Mouse (Mus musculus): ENCODE measurements around the gene Slc5a10. TPM values are rescaled to one million over a fixed set of nuclear protein-coding genes. Genes with fewer than 3 reads are reported as not detected.

The Slc5a10 gene
- polyA plus RNA-seq, 1 experiment, result 0.27 TPM

GRCm38 (mm10) chr11:61647956-61648748 is 72.5 kb downstream of the Slc5a10 start:
- TF ChIP-seq CTCF (IDR thresholded peaks at IDR 0.05; ENCODE audit: borderline replicate concordance, control insufficient read depth, extremely low read depth, insufficient read depth, low read length, poor library complexity) (no peak), POLR2A (IDR thresholded peaks at IDR 0.05; ENCODE audit: control insufficient read depth, extremely low read depth, insufficient read depth, low read length, poor library complexity) (no peak)
- no peaks in the 10 kb centered on the region for H3K36me3 ChIP-seq (ENCODE audit: control insufficient read depth, insufficient read depth, low read length)
- no peaks in the 10 kb centered on the region for H3K27me3 ChIP-seq (ENCODE audit: control insufficient read depth, insufficient read depth, low read length)
- no peak for DNase-seq
- peaks cover 47% of the 10 kb centered on the region for H3K4me1 ChIP-seq (replicated peaks; ENCODE audit: control insufficient read depth, insufficient read depth, low read length)
- 38% methylated on average over 6 of the region's 6 CpGs for WGBS
- H3K4me3 ChIP-seq (ENCODE audit: control insufficient read depth, insufficient read depth, low read length), result no peak overlapping the region
- peak overlapping the region; percentile 24; the same call in 1 of the 2 replicates for H3K27ac ChIP-seq (ENCODE audit: control insufficient read depth, insufficient read depth, low read length)

- Histone ChIP-seq H3K4me1 (replicated peaks; ENCODE audit: control insufficient read depth, insufficient read depth, low read length) (peaks cover 42% of the 10 kb centered on the region), H3K27me3 (ENCODE audit: control insufficient read depth, insufficient read depth, low read length) (no peaks in the 10 kb centered on the region), H3K36me3 (ENCODE audit: control insufficient read depth, insufficient read depth, low read length) (no peaks in the 10 kb centered on the region), H3K4me3 (ENCODE audit: control insufficient read depth, insufficient read depth, low read length) (no peak overlapping the region), H3K27ac (ENCODE audit: control insufficient read depth, insufficient read depth, low read length) (no peak overlapping the region)
- 44% methylated on average over 10 of the region's 10 CpGs for WGBS
- DNase-seq, result no peak
- TF ChIP-seq POLR2A (IDR thresholded peaks at IDR 0.05; ENCODE audit: control insufficient read depth, extremely low read depth, insufficient read depth, low read length, poor library complexity), result no peak
- no peak for TF ChIP-seq CTCF (IDR thresholded peaks at IDR 0.05; ENCODE audit: borderline replicate concordance, control insufficient read depth, extremely low read depth, insufficient read depth, low read length, poor library complexity)
Observed at GRCm38 (mm10) chr11:61647110-61647910, 73.3 kb downstream of the Slc5a10 start.

- 76% methylated on average over 2 of the region's 2 CpGs for WGBS
- Histone ChIP-seq H3K27me3 (ENCODE audit: control insufficient read depth, insufficient read depth, low read length) (no peaks in the 10 kb centered on the region), H3K27ac (ENCODE audit: control insufficient read depth, insufficient read depth, low read length) (no peak overlapping the region), H3K4me1 (replicated peaks; ENCODE audit: control insufficient read depth, insufficient read depth, low read length) (peaks cover 44% of the 10 kb centered on the region), H3K4me3 (ENCODE audit: control insufficient read depth, insufficient read depth, low read length) (no peak overlapping the region), H3K36me3 (ENCODE audit: control insufficient read depth, insufficient read depth, low read length) (no peaks in the 10 kb centered on the region)
- TF ChIP-seq POLR2A (IDR thresholded peaks at IDR 0.05; ENCODE audit: control insufficient read depth, extremely low read depth, insufficient read depth, low read length, poor library complexity) (no peak), CTCF (IDR thresholded peaks at IDR 0.05; ENCODE audit: borderline replicate concordance, control insufficient read depth, extremely low read depth, insufficient read depth, low read length, poor library complexity) (no peak)
- DNase-seq, result no peak
Observed at GRCm38 (mm10) chr11:61646499-61647039, 74.1 kb downstream of the Slc5a10 start.

- H3K27me3 ChIP-seq (ENCODE audit: control insufficient read depth, insufficient read depth, low read length), result no peaks in the 10 kb centered on the region
- peaks cover 47% of the 10 kb centered on the region for H3K4me1 ChIP-seq (replicated peaks; ENCODE audit: control insufficient read depth, insufficient read depth, low read length)
- TF ChIP-seq CTCF (IDR thresholded peaks at IDR 0.05; ENCODE audit: borderline replicate concordance, control insufficient read depth, extremely low read depth, insufficient read depth, low read length, poor library complexity) (no peak), POLR2A (IDR thresholded peaks at IDR 0.05; ENCODE audit: control insufficient read depth, extremely low read depth, insufficient read depth, low read length, poor library complexity) (no peak)
- H3K4me3 ChIP-seq (ENCODE audit: control insufficient read depth, insufficient read depth, low read length), result no peak overlapping the region
- H3K27ac ChIP-seq (ENCODE audit: control insufficient read depth, insufficient read depth, low read length), result no peak overlapping the region
- no peak for DNase-seq
- H3K36me3 ChIP-seq (ENCODE audit: control insufficient read depth, insufficient read depth, low read length), result no peaks in the 10 kb centered on the region
- WGBS, result 75% methylated on average over 5 of the region's 5 CpGs
Observed at GRCm38 (mm10) chr11:61645357-61645857, 75.2 kb downstream of the Slc5a10 start.

- Histone ChIP-seq H3K4me3 (ENCODE audit: control insufficient read depth, insufficient read depth, low read length) (no peak overlapping the region), H3K36me3 (ENCODE audit: control insufficient read depth, insufficient read depth, low read length) (no peaks in the 10 kb centered on the region), H3K27ac (ENCODE audit: control insufficient read depth, insufficient read depth, low read length) (no peak overlapping the region), H3K27me3 (ENCODE audit: control insufficient read depth, insufficient read depth, low read length) (no peaks in the 10 kb centered on the region), H3K4me1 (replicated peaks; ENCODE audit: control insufficient read depth, insufficient read depth, low read length) (peaks cover 44% of the 10 kb centered on the region)
- 69% methylated on average over 11 of the region's 11 CpGs for WGBS
- TF ChIP-seq CTCF (IDR thresholded peaks at IDR 0.05; ENCODE audit: borderline replicate concordance, control insufficient read depth, extremely low read depth, insufficient read depth, low read length, poor library complexity), result no peak
- no peak for TF ChIP-seq POLR2A (IDR thresholded peaks at IDR 0.05; ENCODE audit: control insufficient read depth, extremely low read depth, insufficient read depth, low read length, poor library complexity)
- DNase-seq, result no peak
Observed at GRCm38 (mm10) chr11:61644576-61645326, 75.9 kb downstream of the Slc5a10 start.
